Mouse (Mus musculus) thymus, postnatal 0 days (tissue): ENCODE data around the gene Rufy2. TPM values are rescaled to one million over a fixed set of nuclear protein-coding genes. Genes with fewer than 3 reads are reported as not detected.
A peak's percentile ranks its signal among the peaks of the same experiment; 100 is the strongest.

Experiments used
- DNase-seq: peaks from one replicate; pipeline ENCODE4 v3.0.0-alpha.2; 2015; ENCODE audit warnings: low spot score
- polyA plus RNA-seq: library from polyadenylated mRNA; unstranded; fragments of >200 nt; fragmentation: Nextera tagmentation; extraction: Ambion mirVana; gene quantifications from 2 replicates; pipeline ENCODE4 v1.2.1, GENCODE M21; 2015

Gene Rufy2
- polyA plus RNA-seq, 1 experiment from 2014 or later: 23.1 TPM

DNA sequence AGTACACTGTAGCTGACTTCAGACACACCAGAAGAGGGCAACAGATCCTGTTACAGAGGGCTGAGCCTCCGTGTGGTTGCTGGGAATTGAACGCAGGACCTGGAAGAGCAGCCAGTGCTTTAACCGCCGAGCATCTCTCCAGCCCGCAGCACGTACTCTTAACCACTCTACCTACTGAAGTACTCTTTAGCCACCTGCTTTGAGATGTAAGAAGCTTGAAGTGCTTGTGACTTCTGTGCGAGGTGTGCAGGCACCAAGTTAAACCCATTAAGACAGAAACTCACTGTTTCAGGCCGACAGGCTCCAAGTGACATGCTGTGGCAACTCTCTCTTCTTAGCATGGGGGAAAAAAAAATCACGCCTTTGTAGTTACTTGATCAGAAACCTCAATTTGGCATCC is 34.1 kb downstream of the Rufy2 start:
- no peak for DNase-seq

DNA sequence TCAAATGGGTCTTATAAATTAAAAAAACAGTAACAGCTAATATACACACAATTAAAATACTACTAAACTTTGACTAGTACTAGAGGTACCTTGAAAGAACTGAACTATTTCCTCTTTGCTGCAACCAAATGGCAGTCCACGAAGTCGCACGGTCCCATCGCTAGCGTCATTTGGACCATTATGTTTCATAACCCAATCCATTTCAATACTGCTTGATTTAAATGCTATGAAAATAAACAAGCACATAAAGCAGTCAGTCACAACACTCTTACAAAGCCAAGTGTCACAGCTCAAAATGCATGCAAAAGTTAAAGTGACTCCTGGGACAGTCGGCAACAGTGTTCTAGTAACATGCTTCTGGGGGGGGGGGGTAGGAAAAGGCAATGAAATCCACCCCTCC is 39.3 kb downstream of the Rufy2 start:
- DNase-seq: no peak

DNA sequence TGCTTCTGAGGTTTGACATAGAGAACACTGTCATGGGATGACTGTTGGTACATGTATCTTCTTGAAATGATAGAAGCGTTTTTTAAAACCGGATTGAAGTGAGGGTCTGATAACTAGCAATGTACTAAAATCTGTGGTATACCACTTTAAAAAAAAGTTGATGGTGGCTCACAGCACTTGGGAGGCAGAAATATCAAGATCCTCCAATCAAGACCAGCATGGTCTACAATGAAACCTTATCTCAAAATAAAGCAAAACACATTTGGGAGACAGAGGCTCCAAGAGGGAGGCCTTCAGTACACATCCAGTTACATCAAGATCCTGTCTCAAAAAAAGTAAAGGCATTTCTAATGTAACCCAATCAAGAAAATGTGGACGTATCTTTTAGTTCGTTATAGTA is 41.7 kb downstream of the Rufy2 start:
- DNase-seq: no peak

DNA sequence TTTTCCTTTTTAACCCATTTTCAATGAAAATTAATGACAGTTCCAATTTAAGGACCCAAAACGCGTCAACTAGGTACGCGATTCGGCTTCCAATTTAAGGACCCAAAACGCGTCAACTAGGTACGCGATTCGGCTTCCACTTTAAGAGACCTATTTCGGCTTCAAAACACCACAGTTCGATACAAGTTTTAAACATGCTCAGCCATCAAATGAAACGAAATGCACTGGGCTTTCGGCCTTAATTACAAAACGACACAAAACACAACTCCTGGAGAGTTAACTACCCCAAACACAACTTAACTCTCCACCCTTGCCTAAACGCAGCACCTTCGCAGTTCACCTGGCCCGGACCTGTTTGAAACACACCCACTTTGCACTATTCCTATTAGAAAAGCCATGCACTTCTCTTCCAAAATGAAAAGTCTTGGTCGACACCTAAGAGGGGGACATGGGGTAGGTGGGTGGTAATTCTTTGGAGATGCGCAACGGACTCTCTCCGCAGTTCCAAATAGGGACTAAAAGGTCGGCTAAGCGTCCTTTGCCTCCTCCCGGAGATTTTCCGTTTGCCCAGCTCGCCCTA is 42.6 kb downstream of the Rufy2 start:
- peak; percentile 14 for DNase-seq

DNA sequence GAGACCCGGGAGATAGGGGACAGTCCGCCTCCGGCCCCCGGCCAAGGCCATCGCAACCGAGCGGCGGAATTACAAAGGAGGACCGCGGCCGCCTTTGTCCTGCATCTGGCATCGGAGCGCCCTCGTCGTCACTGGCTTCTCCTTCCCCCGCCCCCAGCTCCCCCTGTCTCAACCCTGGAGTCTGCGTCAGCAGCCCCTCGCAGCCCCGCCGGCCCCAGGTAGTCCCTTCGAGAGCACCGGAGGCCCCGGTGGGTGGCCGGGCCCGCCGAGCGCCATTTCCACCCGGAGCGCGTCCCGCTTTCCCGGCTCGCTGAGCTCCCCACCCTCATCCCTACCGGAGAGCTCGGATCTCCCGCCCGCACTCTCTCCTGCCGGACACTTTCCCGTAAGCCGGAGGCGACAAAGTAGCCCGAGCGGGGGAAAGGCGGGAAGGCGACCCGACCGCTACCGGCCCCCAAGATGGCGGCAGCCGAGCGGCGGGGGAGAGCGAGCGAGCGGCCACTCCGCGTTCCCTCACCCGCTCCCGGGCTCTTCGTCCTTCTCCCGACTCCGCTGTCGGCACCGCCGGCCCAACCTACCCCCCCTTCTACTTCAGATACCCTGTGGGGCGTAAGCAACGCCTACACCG is 43.2 kb downstream of the Rufy2 start:
- DNase-seq: peak; percentile 63

DNA sequence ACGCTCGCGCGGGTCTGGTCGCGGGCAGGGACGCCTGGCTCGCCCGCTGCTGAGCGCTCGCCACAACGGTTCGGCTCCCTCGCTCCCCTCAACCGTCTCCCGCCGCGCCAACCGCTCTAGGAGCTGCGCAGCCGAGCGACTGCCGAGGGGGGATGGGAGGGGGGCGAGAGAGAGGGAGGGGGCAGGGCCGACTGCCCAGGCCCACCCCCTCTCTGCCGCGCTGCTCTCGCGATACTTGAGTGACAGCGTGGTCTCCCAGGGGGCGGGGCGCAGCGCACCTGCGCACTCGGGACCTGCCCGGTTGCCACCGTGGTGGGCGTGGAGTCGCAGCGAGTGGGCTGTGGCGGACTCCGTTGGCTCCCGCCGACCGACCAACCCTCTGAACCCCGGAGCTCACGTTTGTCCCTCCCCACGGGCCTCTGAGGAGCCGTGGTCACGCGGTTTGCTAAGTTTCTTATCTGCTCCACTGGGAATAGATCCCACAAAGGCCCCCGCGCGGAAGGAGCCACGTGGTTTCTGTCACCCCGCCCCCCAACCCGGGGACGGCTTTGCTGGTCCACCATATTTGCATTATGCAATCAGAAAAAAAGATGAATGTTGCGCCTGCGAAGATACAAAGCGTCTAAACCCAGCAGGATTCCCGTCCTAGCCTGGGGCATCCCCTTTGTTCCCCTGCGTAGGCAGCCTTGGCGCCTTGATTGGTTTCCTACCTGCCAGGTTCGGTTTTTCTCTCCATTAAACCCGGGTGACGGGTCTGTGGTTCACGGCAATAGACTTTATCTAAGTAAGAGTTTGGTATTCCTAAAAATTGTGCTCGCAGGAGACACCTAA is 43.9 kb downstream of the Rufy2 start, which contains the start of the genes Hnrnph3 and Pbld2:
Hnrnph3 (minus strand) TSS at position 469 of the 831 bp plus-strand sequence.
Pbld2 (plus strand) TSS at position 567 of the 831 bp plus-strand sequence.
- DNase-seq: peak; percentile 98

DNA sequence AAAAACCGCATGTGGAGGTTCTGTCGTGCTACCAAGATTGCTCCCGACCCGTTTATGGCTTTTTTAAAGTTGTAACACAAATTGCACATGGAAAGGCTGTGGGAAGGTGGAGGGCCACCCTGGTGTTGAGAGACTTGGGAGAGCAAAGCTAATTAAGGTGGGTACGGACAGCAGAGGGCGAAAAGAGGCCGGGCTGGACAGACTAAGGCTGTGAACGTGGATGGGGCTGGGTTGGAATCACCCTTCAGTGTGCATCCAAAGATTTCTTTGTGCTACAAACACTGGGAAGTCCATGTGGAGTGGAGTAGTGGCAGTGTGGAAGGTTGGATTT is 44.5 kb downstream of the Rufy2 start:
- DNase-seq: peak; percentile 13

DNA sequence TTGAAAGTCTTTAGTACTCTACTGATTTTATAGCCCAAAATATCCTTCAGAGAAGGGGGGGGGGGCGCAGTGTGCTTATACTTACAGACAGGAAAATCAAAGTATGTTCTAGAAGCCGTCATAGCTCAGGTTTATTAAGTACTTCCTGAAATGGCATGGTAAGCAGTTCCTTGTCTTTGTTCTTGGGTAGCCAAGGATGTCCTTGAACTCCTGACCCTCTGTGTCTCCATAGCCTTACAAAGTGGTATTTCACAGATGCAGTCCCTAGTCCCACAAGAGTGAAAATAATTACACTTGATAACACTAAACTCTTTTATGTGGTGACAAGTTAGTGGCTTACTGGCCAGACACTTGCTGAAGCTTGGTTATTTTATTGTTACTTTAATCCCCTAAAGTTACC is 45.0 kb downstream of the Rufy2 start:
- DNase-seq: no peak

DNA sequence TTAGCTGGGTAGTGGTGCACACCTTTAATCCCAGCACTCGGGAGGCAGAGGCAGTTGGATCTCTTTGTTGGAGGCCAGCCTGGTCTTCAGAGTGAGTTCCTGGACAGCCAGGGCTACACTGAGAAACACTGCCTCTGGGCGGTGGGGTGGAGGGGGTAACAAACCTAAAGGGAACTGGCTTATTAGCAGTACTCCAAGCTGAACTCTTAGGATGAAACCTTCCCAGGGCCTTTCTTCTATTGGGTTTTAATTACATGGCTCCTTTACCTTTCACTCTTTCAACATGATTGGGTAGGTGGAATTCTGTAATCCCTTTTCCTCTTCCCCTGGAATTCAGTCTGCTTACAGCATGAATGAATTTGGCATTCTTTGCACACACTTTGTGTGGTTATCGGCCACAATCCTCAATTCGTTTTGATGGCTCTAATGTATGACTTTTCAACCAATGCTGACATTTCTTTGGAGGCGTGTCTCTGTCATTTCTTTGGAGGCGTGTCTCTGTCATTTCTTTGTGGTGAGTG is 45.5 kb downstream of the Rufy2 start:
- DNase-seq: no peak

DNA sequence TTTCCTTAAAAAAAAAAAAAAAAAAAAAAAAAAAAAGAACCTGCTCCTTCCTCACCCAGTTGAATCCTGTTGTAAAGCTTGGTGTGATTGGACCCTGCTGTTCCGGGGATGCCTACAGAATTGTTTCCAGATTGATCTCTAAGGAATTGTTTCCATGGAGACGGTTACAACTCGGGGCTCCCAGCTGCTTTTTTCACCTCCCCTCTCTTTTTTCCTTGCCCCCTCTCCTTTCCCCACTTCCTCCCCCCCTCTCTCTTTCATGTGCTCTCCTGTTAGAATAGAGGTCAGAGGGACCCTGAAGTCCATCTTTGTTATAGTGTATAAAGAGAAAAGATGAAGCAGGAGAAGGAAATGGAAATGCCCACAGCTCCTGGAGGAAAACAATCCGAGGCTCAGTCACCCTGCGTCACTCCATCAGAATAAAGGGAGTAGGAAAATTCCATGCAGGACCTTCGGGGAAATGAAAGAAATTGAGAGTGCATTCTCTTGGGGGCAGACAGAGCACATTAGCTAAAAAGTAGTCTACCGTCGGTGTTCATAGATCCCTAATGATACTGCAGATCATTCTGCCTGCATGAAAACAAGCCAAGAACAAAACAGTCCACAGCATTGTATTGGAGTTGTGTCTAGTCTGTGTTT is 46.3 kb downstream of the Rufy2 start:
- DNase-seq: no peak

DNA sequence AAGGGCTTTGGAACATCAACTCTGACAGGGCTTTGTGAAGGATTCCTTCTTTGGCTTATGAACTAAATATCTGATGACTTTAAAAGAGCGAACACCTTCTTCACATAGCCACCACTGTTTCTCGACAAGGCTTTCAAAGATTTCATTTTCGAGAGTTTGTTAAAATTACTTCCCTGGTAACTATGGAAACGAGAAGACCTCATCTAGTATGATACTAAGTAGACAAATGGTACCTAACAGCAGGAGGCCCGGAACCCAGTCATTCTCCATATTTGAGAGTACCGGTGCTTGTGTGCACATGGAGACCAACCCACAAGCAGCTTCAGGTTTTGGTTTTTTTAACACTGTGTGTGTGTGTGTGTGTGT is 46.8 kb downstream of the Rufy2 start:
- no peak for DNase-seq

DNA sequence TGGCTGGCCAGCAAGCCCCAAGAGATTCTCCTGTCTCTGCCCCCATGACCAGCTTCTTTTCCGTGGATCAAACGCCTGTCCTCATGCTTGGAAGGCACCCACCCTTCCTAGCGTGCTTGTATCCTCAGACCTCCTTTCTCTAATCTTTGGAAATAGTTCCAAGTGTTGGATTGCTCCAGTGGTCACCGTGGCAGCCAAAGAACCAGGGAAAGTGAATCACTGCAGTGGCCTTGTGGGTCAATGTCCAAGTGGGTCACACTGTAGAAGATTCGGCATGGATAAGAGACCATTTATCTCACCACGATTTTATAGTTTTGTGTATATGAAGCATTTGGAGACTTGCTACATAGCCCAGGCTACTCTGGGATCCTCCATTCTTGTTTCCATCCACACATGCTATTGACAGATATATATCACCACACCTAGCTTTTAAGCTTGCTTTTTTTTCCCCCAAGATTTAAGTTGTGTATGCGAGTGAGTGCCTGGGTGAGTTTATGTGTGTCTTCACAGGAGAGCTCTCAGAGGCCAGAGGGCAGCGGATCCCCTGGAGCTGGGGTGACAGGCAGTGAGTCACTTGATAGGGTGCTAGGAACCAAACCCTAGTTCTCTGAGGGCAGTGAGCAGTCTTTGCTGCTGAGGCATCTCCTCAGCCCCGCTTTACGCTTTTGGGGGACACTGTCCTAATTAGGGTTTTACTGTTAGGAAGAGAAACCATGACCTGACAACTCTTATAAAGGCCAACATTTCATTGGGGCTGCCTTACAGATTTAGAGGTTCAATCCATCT is 47.5 kb downstream of the Rufy2 start:
- DNase-seq: no peak

DNA sequence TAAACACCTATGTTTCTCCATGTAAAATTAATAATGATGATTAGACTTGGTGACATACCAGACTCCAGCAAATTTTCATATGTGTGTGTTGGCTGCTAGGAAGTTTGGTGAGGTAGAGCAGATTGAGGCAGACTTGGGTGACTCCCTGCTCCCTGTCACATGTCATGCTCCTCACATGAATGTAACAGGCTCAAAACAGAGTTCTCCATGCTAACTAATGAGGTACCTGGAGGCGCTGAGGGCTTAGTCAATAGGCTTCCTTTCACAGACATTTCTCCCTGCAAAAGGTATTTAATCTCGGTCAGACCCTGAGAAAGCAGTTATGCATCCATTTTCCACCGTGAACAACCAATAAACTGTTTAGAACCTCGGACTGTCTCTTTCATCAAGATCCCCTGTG is 48.4 kb downstream of the Rufy2 start:
- no peak for DNase-seq

DNA sequence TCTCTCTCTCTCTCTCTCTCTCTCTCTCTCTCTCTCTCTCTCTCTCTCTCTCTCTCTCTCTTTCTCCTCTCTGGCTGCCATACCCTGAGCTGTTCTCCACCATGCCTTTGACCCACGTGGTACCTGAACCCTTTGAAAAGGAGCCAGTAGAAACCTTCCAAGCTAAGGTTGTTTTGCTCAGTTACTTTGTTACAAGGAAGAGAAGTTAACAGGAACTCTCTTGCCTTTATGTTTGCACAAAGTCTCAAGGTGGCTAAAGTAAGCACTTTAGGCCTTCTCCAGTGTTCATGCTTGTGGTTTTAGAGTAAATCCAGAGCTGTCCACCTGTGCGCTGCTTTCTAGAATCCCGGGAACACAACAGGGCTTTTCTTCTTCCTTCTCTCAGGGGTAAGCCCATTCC is 52.2 kb downstream of the Rufy2 start:
- no peak for DNase-seq

DNA sequence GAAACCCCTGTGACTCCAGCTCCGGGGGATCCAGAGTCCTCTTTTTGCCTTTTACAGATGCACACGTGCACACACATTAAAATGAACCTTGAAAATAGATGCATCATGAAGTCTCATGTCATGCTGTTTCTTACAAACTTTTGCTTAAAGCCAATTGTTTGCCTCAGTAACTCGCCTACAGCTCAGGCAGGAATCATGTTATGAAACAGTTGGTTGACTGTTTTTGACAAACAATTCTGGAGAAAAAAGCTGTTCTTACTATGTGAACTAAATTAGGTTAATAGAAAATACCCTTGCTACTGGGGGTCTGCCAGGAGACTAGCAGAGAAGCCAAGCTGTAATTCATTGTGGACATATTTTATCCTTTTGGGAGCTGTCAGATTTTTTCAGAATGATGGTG is 52.9 kb downstream of the Rufy2 start:
- no peak for DNase-seq

DNA sequence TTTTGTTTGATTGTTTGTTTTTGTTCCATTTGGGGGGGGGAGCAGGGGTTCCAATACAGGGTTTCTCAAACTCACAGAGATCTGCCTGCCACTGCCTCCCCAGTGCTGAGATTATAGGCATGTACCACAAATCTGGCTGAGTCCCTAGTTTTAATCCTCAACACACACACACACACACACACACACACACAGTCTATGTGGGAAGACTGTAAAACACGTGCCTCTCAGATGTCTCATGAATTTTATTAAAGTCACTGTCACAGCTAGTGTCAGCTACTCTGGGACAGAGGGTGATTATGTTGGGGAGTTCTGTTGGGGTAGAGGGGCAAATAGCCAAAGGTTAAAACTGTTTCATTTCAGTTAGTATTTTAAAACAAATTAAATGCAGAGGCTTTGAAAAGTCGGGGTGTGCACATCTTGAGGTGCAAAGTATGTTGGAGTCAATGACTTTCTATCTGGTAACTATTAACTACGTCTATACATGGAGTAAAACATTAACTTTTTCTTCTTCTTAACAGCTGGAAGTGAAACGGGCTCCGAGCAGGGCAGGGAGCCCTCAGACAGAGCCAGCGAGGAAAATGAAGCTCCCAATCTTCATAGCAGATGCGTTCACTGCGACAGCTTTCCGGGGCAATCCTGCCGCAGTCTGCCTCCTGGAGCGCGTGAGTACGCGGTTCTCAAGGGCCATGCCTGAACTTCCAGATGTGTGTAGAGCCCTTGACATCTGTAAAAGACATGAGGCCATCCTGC is 58.7 kb downstream of the Rufy2 start:
- DNase-seq: no peak

DNA sequence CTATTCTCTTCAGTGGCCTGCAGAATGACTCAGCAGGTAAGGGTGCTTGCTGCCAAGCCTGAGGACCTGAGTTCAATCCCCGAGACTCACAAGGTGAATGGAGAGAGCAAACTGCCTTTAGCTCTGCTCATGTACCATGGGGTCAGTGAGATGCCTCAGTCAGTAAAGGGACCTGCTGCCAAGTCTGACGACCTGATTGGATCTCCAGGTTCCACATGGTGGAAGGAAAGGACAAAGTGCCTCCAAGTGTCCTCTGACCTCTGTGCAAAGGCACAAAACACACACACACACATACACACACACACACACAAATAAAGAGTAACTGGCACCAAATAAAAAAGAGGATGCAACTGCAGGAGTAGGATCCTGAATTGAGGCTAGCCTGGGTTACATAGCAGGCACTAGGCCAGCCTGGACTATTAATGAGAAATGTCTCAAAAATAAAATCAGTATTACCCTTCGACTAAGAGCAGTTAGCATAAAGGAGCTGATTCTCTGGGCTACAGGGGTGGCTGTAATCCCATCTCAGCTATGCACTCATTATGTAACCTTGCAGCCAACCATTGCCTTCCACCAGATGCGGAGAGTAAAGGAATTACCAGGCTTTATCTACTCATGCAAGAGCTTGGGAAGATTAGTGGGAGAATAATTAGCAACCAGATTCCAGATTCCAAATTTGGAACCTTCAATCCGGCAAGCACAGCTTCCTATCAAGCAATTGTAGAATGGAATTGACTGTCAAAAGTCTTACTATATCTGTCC is 60.0 kb downstream of the Rufy2 start:
- no peak for DNase-seq

DNA sequence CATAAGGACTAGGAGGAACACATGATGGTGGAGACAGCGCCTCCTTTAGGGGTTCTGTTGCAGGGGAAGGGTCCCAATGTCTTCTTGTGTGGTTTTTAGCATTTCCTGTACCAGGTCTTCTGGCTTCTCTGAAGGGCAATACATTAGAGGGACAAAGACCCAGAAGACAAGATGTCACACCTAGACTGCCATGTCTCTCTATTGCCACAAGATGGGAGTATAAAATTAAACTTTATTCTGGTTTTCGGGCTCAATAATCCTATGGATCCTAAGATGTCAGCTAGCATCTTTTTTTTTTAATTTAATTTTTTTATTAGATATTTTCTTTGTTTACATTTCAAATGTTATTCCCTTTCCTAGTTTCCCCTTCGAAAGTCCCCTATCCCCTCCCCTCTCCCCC is 63.1 kb downstream of the Rufy2 start:
- peak; percentile 20 for DNase-seq

DNA sequence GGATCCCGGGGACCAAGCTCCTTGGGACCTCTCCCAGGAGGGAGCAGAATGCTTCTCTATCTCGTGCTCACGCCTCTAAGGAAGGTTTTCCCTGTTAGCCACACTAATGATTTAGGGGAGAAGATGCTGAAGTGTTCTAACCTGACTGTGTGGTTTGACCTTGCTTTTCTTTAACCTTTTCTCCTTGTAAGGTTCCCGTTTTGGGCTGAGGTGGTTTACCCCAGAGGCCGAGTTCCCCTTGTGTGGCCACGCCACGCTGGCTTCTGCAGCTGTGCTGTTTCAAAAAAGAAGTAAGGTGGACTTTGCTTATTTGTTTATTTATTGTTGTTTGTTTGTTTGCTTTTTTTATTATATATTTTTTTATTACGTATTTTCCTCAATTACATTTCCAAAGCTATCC is 67.7 kb downstream of the Rufy2 start:
- DNase-seq: no peak

DNA sequence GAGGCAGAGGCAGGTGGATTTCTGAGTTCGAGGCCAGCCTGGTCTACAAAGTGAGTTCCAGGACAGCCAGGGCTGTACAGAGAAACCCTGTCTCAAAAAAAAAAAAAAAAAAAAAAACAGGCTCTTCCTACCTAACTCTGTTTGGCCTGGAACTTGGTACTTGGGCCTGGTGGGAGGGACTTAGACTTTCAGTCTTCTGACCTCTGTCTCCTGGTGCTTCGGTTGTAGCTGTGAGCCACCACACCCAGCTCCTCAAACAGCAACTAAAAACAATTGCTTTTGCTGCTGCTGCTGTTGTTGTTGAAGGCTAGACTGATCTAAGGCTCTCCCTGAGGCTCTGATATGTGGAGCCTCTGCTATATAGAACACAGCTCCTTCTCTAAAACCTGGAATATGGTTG is 69.1 kb downstream of the Rufy2 start:
- DNase-seq: no peak
